Mouse (Mus musculus) liver, embryonic 15.5 days (tissue): ENCODE data around the gene Cdhr2. TPM values are rescaled to one million over a fixed set of nuclear protein-coding genes. Genes with fewer than 3 reads are reported as not detected.
A peak's percentile ranks its signal among the peaks of the same experiment; 100 is the strongest.

Experiments used
- ATAC-seq: fragments of 200-750 bp; cut with Nextera tagmentation; 2 replicates; pipeline ENCODE4 v1.8.0; 2017; ENCODE audit warnings: moderate number of reproducible peaks, mild to moderate bottlenecking, moderate library complexity; ENCODE audit not compliant: insufficient read depth
- H3K27ac ChIP-seq: fragments of 300-500 bp; sonication (generic); replicated peaks from 2 replicates; pipeline ENCODE4 v1.5.1; 2015; ENCODE audit warnings: mild to moderate bottlenecking, inconsistent platforms
- H3K27me3 ChIP-seq: fragments of 300-500 bp; sonication (generic); 2 replicates; pipeline ENCODE4 v1.6.1; 2015; ENCODE audit warnings: mild to moderate bottlenecking, inconsistent platforms
- H3K36me3 ChIP-seq: fragments of 300-500 bp; sonication (generic); replicated peaks from 2 replicates; pipeline ENCODE4 v1.6.1; 2015; ENCODE audit warnings: moderate library complexity, mild to moderate bottlenecking, inconsistent platforms
- H3K4me1 ChIP-seq: fragments of 300-500 bp; sonication (generic); replicated peaks from 2 replicates; pipeline ENCODE4 v1.6.1; 2015; ENCODE audit warnings: inconsistent platforms
- H3K4me2 ChIP-seq: fragments of 300-500 bp; sonication (generic); 2 replicates; pipeline ENCODE4 v1.6.1; 2015; ENCODE audit warnings: moderate library complexity, mild to moderate bottlenecking, inconsistent platforms
- H3K4me3 ChIP-seq: fragments of 300-500 bp; sonication (generic); replicated peaks from 2 replicates; pipeline ENCODE4 v1.5.1; 2015; ENCODE audit warnings: mild to moderate bottlenecking, inconsistent platforms
- H3K9ac ChIP-seq: fragments of 300-500 bp; sonication (generic); 2 replicates; pipeline ENCODE4 v1.6.1; 2015; ENCODE audit warnings: moderate library complexity, mild to moderate bottlenecking, inconsistent platforms
- H3K9me3 ChIP-seq: fragments of 300-500 bp; sonication (generic); replicated peaks from 2 replicates; pipeline ENCODE4 v1.6.1; 2016; ENCODE audit warnings: inconsistent platforms
- WGBS: fragments of 180-500 bp; shearing (Covaris S2); methylation state at CpG from one replicate; pipeline ENCODE4 v1.1.7; 2015; ENCODE audit warnings: mixed read lengths; ENCODE audit not compliant: insufficient replicate concordance; 5-methylcytosine and 5-hydroxymethylcytosine counted together
- polyA plus RNA-seq: library from polyadenylated mRNA; unstranded; fragments of >200 nt; fragmentation: Nextera tagmentation; extraction: Ambion mirVana; gene quantifications from 2 replicates; pipeline ENCODE4 v1.2.1, GENCODE M21; 2015

The Cdhr2 gene
- polyA plus RNA-seq, 1 experiment from 2014 or later: 16.6 TPM

- H3K36me3 ChIP-seq: no peaks in the 10 kb centered on the region
- no peaks in the 10 kb centered on the region; the same call in 1 of the 2 replicates for H3K4me1 ChIP-seq
- H3K9ac ChIP-seq: no peak overlapping the region
- no peak for ATAC-seq
- H3K4me3 ChIP-seq: no peak overlapping the region
- H3K9me3 ChIP-seq: no peaks in the 10 kb centered on the region
- no peak overlapping the region for H3K4me2 ChIP-seq
- no peak overlapping the region for H3K27ac ChIP-seq
- 12% methylated on average over 3 of the region's 3 CpGs for WGBS
- peaks cover 55% of the 10 kb centered on the region for H3K27me3 ChIP-seq
Observed at GRCm38 (mm10) chr13:54736931-54737330, 35.7 kb downstream of the Cdhr2 start.

GRCm38 (mm10) chr13:54737488-54738212, 36.4 kb downstream of the Cdhr2 start:
- Histone ChIP-seq H3K27ac (no peak overlapping the region), H3K4me1 (no peaks in the 10 kb centered on the region; the same call in 1 of the 2 replicates), H3K4me3 (no peak overlapping the region; the same call in 1 of the 2 replicates), H3K36me3 (no peaks in the 10 kb centered on the region), H3K9ac (no peak overlapping the region), H3K27me3 (peaks cover 55% of the 10 kb centered on the region), H3K9me3 (no peaks in the 10 kb centered on the region), H3K4me2 (peak overlapping the region; percentile 47)
- WGBS: 1% methylated on average over 87 of the region's 87 CpGs
- no peak; the same call in 1 of the 2 replicates for ATAC-seq

GRCm38 (mm10) chr13:54738213-54738601, 36.9 kb downstream of the Cdhr2 start:
- no peak for ATAC-seq
- Histone ChIP-seq H3K9me3 (no peaks in the 10 kb centered on the region), H3K4me1 (no peaks in the 10 kb centered on the region; the same call in 1 of the 2 replicates), H3K27me3 (peaks cover 55% of the 10 kb centered on the region), H3K27ac (no peak overlapping the region), H3K9ac (no peak overlapping the region), H3K36me3 (no peaks in the 10 kb centered on the region), H3K4me3 (no peak overlapping the region; the same call in 1 of the 2 replicates), H3K4me2 (peak overlapping the region; percentile 47)
- 4% methylated on average over 34 of the region's 34 CpGs for WGBS

- Histone ChIP-seq H3K36me3 (no peaks in the 10 kb centered on the region), H3K4me2 (no peak overlapping the region), H3K27me3 (peaks cover 71% of the 10 kb centered on the region), H3K9me3 (no peaks in the 10 kb centered on the region), H3K9ac (no peak overlapping the region), H3K4me3 (no peak overlapping the region), H3K4me1 (peaks cover 7% of the 10 kb centered on the region), H3K27ac (no peak overlapping the region)
- WGBS: 27% methylated on average over 6 of the region's 6 CpGs
- ATAC-seq: no peak
Observed at GRCm38 (mm10) chr13:54746110-54746509, 44.8 kb downstream of the Cdhr2 start.

GRCm38 (mm10) chr13:54746896-54747295, 45.6 kb downstream of the Cdhr2 start:
- H3K9ac ChIP-seq: no peak overlapping the region
- ATAC-seq: no peak
- 41% methylated on average over 10 of the region's 10 CpGs for WGBS
- peaks cover 74% of the 10 kb centered on the region for H3K27me3 ChIP-seq
- no peaks in the 10 kb centered on the region for H3K36me3 ChIP-seq
- H3K4me1 ChIP-seq: peaks cover 7% of the 10 kb centered on the region
- no peak overlapping the region for H3K27ac ChIP-seq
- no peaks in the 10 kb centered on the region for H3K9me3 ChIP-seq
- H3K4me3 ChIP-seq: no peak overlapping the region
- no peak overlapping the region for H3K4me2 ChIP-seq

- Histone ChIP-seq H3K36me3 (no peaks in the 10 kb centered on the region), H3K9ac (no peak overlapping the region), H3K9me3 (no peaks in the 10 kb centered on the region), H3K27me3 (peaks cover 75% of the 10 kb centered on the region), H3K4me3 (no peak overlapping the region), H3K4me2 (no peak overlapping the region), H3K27ac (no peak overlapping the region), H3K4me1 (peaks cover 7% of the 10 kb centered on the region)
- 64% methylated on average over 8 of the region's 8 CpGs for WGBS
- ATAC-seq: no peak
Observed at GRCm38 (mm10) chr13:54748190-54748589, 46.9 kb downstream of the Cdhr2 start.

- Histone ChIP-seq H3K27ac (no peak overlapping the region), H3K9ac (no peak overlapping the region), H3K9me3 (no peaks in the 10 kb centered on the region), H3K27me3 (peaks cover 80% of the 10 kb centered on the region), H3K36me3 (no peaks in the 10 kb centered on the region), H3K4me3 (no peak overlapping the region), H3K4me2 (no peak overlapping the region), H3K4me1 (peaks cover 7% of the 10 kb centered on the region)
- 49% methylated on average over 10 of the region's 10 CpGs for whole genome bisulfite sequencing
- ATAC-seq: no peak
Observed at GRCm38 (mm10) chr13:54748721-54749060, 47.4 kb downstream of the Cdhr2 start.

- Histone ChIP-seq H3K9me3 (no peaks in the 10 kb centered on the region), H3K27ac (no peak overlapping the region), H3K9ac (no peak overlapping the region), H3K36me3 (no peaks in the 10 kb centered on the region), H3K4me3 (peak overlapping the region; percentile 49), H3K4me2 (peak overlapping the region; percentile 68), H3K27me3 (peaks cover 81% of the 10 kb centered on the region), H3K4me1 (peaks cover 7% of the 10 kb centered on the region)
- peak; percentile 25; the same call in 1 of the 2 replicates for ATAC-seq
- 2% methylated on average over 70 of the region's 100 CpGs for WGBS
Observed at GRCm38 (mm10) chr13:54749061-54749863, 48.0 kb downstream of the Cdhr2 start.

- 3% methylated on average over 29 of the region's 29 CpGs for WGBS
- no peak within 1 kb of the TSS for H3K27ac ChIP-seq
- no peaks in the 10 kb centered on the region for H3K9me3 ChIP-seq
- peaks cover 7% of the 10 kb centered on the region for H3K4me1 ChIP-seq
- no peak within 1 kb of the TSS for H3K9ac ChIP-seq
- H3K4me3 ChIP-seq: peak within 1 kb of the TSS; percentile 49
- no peak for ATAC-seq
- peaks cover 76% of the 10 kb centered on the region for H3K27me3 ChIP-seq
- H3K4me2 ChIP-seq: peak within 1 kb of the TSS; percentile 68
- no peaks in the 10 kb centered on the region for H3K36me3 ChIP-seq
Observed at GRCm38 (mm10) chr13:54749864-54750411, 48.7 kb downstream of the Cdhr2 start, which contains the start of gene Gprin1. TSS of gene Gprin1 (minus strand) at chr13:54749874.

GRCm38 (mm10) chr13:54750699-54751098, 49.4 kb downstream of the Cdhr2 start:
- Histone ChIP-seq H3K27me3 (peaks cover 77% of the 10 kb centered on the region), H3K9me3 (no peaks in the 10 kb centered on the region), H3K9ac (no peak overlapping the region), H3K4me1 (peaks cover 7% of the 10 kb centered on the region), H3K27ac (no peak overlapping the region), H3K36me3 (no peaks in the 10 kb centered on the region), H3K4me2 (no peak overlapping the region), H3K4me3 (no peak overlapping the region)
- ATAC-seq: no peak
- 3% methylated on average over 8 of the region's 8 CpGs for WGBS

- no peaks in the 10 kb centered on the region for H3K9me3 ChIP-seq
- no peak overlapping the region for H3K4me3 ChIP-seq
- 53% methylated on average over 10 of the region's 10 CpGs for WGBS
- H3K9ac ChIP-seq: no peak overlapping the region
- H3K4me2 ChIP-seq: no peak overlapping the region
- no peaks in the 10 kb centered on the region for H3K36me3 ChIP-seq
- ATAC-seq: no peak
- peaks cover 7% of the 10 kb centered on the region for H3K4me1 ChIP-seq
- H3K27me3 ChIP-seq: peaks cover 74% of the 10 kb centered on the region
- H3K27ac ChIP-seq: no peak overlapping the region
Observed at GRCm38 (mm10) chr13:54752656-54753055, 51.4 kb downstream of the Cdhr2 start.
